In the genomic region with DNA sequence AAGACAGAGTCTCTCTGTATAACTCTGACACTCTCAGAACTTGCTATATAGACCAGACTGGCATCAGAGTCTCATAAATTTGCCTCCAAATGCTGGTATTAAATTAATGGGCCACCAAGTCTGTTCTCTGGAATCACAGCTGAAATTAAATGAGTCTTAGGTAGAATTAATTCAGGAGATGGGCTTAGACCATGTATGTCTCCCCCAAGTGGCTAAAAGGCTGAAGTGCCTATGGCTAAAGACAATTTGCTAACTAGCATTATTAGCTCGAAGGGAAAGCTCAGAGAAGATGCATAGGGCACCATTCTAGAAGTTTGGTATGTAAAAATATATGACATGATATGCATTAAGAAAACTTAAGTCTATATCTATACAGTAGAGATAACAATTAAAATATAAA, we compare ENCODE assay signal across 9 mouse cellular contexts. TPM values are rescaled to one million over a fixed set of nuclear protein-coding genes. Genes with fewer than 3 reads are reported as not detected.
DNase-seq lines count a peak whose midpoint lies in the region; ATAC-seq lines count a peak whose summit lies in the region.
"Had no signal": no experiment of that assay in that cellular context is flagged by ENCODE, and none has a peak within 500 bp of the region (broad histone marks: within the 10 kb centered on the region; RNA-seq: fewer than 3 reads in every experiment).

No protein-coding gene starts in this region.

- ATAC-seq in common myeloid progenitor, adult 5-6 weeks (replicated peaks; ENCODE audit: low read depth, poor library complexity, severe bottlenecking) = peak; percentile 63; the same call in 1 of the 2 replicates
- peak; percentile 60 for ATAC-seq in hindbrain, embryonic 16.5 days
- 0 out of 2 replicates have a peak, but pooled peaks have one; percentile 43 for ATAC-seq in megakaryocyte, adult 5-6 weeks (ENCODE audit: poor library complexity, severe bottlenecking)
- no peak for ATAC-seq in activated CD4-positive, CD25-positive, alpha-beta regulatory T cell, adult 4 months

- peak; percentile 15 for DNase-seq in gastrocnemius, adult 18-20 months (ENCODE audit: low spot score)
- no peak for DNase-seq in gastrocnemius, adult 8-10 months (ENCODE audit: low spot score in 2 of 2)
- DNase-seq in testis, postnatal 10 days (ENCODE audit: low spot score) = peak; percentile 56
- DNase-seq in testis, postnatal 14 days (ENCODE audit: low spot score) = no peak

- no peaks in the 10 kb centered on the region for H3K4me1 ChIP-seq in hindbrain, embryonic 16.5 days (ENCODE audit: control insufficient read depth, insufficient read depth, low read depth, low read length)

- H3K9me3 ChIP-seq in hindbrain, embryonic 16.5 days (ENCODE audit: control insufficient read depth, low read length) = no peaks in the 10 kb centered on the region

- no peaks in the 10 kb centered on the region for H3K36me3 ChIP-seq in hindbrain, embryonic 16.5 days (ENCODE audit: control insufficient read depth, insufficient read depth, low read length)

- H3K4me3 ChIP-seq in hindbrain, embryonic 16.5 days (ENCODE audit: low read length) = no peak overlapping the region

- H3K27me3 ChIP-seq in hindbrain, embryonic 16.5 days (replicated peaks; ENCODE audit: control insufficient read depth, insufficient read depth, low read length) = no peaks in the 10 kb centered on the region

- WGBS in hindbrain, embryonic 16.5 days = 31% methylated on average over 1 of the region's 1 CpGs

- H3K27ac ChIP-seq in hindbrain, embryonic 16.5 days (ENCODE audit: low read depth, low read length) = no peak overlapping the region

- H3K9ac ChIP-seq in hindbrain, embryonic 16.5 days (ENCODE audit: low read depth, low read length) = no peak overlapping the region

- H3K4me2 ChIP-seq in hindbrain, embryonic 16.5 days (ENCODE audit: low read length) = no peak overlapping the region

RNA-seq across cellular contexts. Expression of a gene that starts 29.7 kb away (rescaled TPM):
- total RNA-seq in gastrocnemius, adult 18-20 months (2021) = 1 to 10 TPM; 3.0 TPM
- 1 to 10 TPM; 1.3 to 3.1 (median 2.5) TPM for total RNA-seq in gastrocnemius, adult 8-10 months (2022)
- total RNA-seq in common myeloid progenitor, adult 5-6 weeks (2017) = 21.0 and 22.5 TPM in 2 replicates
- 104 and 114 TPM in 2 replicates for polyA plus RNA-seq in hindbrain, embryonic 16.5 days (2015; fragmentation: Nextera tagmentation; extraction: Ambion mirVana)
- 29.5 and 32.9 TPM in 2 replicates for total RNA-seq in megakaryocyte, adult 5-6 weeks (2015)
- 14.5 and 17.3 TPM in 2 replicates for total RNA-seq in megakaryocyte, adult 5-6 weeks (2017)
- polyA plus RNA-seq in activated CD4-positive, CD25-positive, alpha-beta regulatory T cell, adult 4 months (2017; shearing (Covaris generic)) = 10 to 100 TPM; 10.1 to 16.4 TPM

RNA-seq across cellular contexts. Expression of a gene that starts 30.2 kb away (rescaled TPM):
- not detected for total RNA-seq in gastrocnemius, adult 18-20 months (2021)
- total RNA-seq in gastrocnemius, adult 8-10 months (2022) = not detected
- total RNA-seq in common myeloid progenitor, adult 5-6 weeks (2017) = not detected in 2 replicates
- 0.83 and 1.1 TPM in 2 replicates for polyA plus RNA-seq in hindbrain, embryonic 16.5 days (2015; fragmentation: Nextera tagmentation; extraction: Ambion mirVana)
- 0.14 TPM in 1 of 2 replicates, not detected in the other for total RNA-seq in megakaryocyte, adult 5-6 weeks (2015)
- total RNA-seq in megakaryocyte, adult 5-6 weeks (2017) = 0.40 and 1.6 TPM in 2 replicates
- not detected for polyA plus RNA-seq in activated CD4-positive, CD25-positive, alpha-beta regulatory T cell, adult 4 months (2017; shearing (Covaris generic))
- polyA plus RNA-seq: gonadal fat pad, adult 2 months had no signal

RNA-seq across cellular contexts. Expression of a gene that starts 54.8 kb away (rescaled TPM):
- 1 to 10 TPM; 4.7 to 6.7 TPM for total RNA-seq in gastrocnemius, adult 18-20 months (2021)
- 1 to 10 TPM; 3.0 to 6.5 (median 5.4) TPM for total RNA-seq in gastrocnemius, adult 8-10 months (2022)
- total RNA-seq in common myeloid progenitor, adult 5-6 weeks (2017) = 14.4 and 20.9 TPM in 2 replicates
- polyA plus RNA-seq in hindbrain, embryonic 16.5 days (2015; fragmentation: Nextera tagmentation; extraction: Ambion mirVana) = 12.7 and 16.3 TPM in 2 replicates
- 12.3 and 13.2 TPM in 2 replicates for total RNA-seq in megakaryocyte, adult 5-6 weeks (2015)
- 7.0 and 8.1 TPM in 2 replicates for total RNA-seq in megakaryocyte, adult 5-6 weeks (2017)
- 1 to 10 TPM; 1.9 to 4.5 TPM for polyA plus RNA-seq in activated CD4-positive, CD25-positive, alpha-beta regulatory T cell, adult 4 months (2017; shearing (Covaris generic))

RNA-seq across cellular contexts. Expression of a gene that starts 57.0 kb away (rescaled TPM):
- 10 to 100 TPM; 10.7 TPM for total RNA-seq in gastrocnemius, adult 18-20 months (2021)
- total RNA-seq in gastrocnemius, adult 8-10 months (2022) = 10 to 100 TPM in 2 of 4 experiments, 1 to 10 TPM in 2; 8.5 to 15.0 (median 10.3) TPM
- 16.2 and 25.4 TPM in 2 replicates for total RNA-seq in common myeloid progenitor, adult 5-6 weeks (2017)
- 3.6 and 3.8 TPM in 2 replicates for polyA plus RNA-seq in hindbrain, embryonic 16.5 days (2015; fragmentation: Nextera tagmentation; extraction: Ambion mirVana)
- 29.7 and 33.4 TPM in 2 replicates for total RNA-seq in megakaryocyte, adult 5-6 weeks (2015)
- 16.3 and 20.3 TPM in 2 replicates for total RNA-seq in megakaryocyte, adult 5-6 weeks (2017)
- 10 to 100 TPM in 1 of 2 experiments, 1 to 10 TPM in 1; 9.1 to 13.0 TPM for polyA plus RNA-seq in activated CD4-positive, CD25-positive, alpha-beta regulatory T cell, adult 4 months (2017; shearing (Covaris generic))

Comparison
In these comparisons a context has a peak if more than half of its experiments do, and no peak if none do; other contexts are left out.
1. DNase-seq: peak in gastrocnemius, adult 18-20 months (single experiment) and testis, postnatal 10 days (single experiment); none in gastrocnemius, adult 8-10 months (0 of 2) and testis, postnatal 14 days (single experiment).